Mouse (Mus musculus) erythroblast, adult 5-6 weeks (primary cell): ENCODE results near the gene Retreg2. TPM values are rescaled to one million over a fixed set of nuclear protein-coding genes. Genes with fewer than 3 reads are reported as not detected.

Source experiments
- ATAC-seq: replicated peaks from 2 replicates; pipeline ENCODE4 v1.8.0; 2016; ENCODE audit warnings: moderate number of reproducible peaks, mild to moderate bottlenecking, moderate TSS enrichment, inconsistent platforms; ENCODE audit not compliant: poor library complexity, low FRiP score, severe bottlenecking
- total RNA-seq, 2 experiments: library from RNA; stranded (forward) in 1 of 2; stranded (reverse) in 1 of 2; fragments of 150-400 nt in 1 of 2; fragments of 200-764, 138-1000 nt in 1 of 2; gene quantifications; 2 replicates each; pipeline versions ENCODE4 v1.2.3 to v1.2.4; 2015 to 2017; ENCODE audit warnings: low replicate concordance in 2 of 2

The Retreg2 gene
- total RNA-seq, 2 experiments from 2014 or later, result 30.7 to 54.0 TPM

DNA sequence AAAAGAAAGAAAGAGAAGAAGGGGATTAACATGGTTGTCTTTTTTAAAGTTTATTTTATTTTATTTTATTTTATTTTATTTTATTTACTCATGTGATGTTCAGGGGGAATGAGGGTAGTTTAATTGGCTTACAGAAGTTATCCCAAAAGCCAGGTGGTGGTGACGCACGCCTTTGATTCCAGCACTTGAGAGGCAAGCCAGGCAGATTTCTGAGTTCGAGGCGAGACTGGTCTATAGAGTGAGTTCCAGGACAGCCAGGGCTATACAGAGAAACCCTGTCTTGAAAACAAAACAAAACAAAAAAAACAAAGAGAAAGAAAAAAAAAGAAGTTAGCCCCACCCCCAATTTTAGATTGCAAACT lies 17.7 kb downstream of the Retreg2 start:
- no peak for ATAC-seq

GRCm38 (mm10) chr1:75168093-75168471 lies 25.5 kb downstream of the Retreg2 start:
- ATAC-seq, result peak; percentile 50

- peak; percentile 91 for ATAC-seq
Observed at GRCm38 (mm10) chr1:75168472-75169464, 26.2 kb downstream of the Retreg2 start, which contains the start of gene Zfand2b. Gene Zfand2b, plus strand, starts transcription at chr1:75168646.

DNA sequence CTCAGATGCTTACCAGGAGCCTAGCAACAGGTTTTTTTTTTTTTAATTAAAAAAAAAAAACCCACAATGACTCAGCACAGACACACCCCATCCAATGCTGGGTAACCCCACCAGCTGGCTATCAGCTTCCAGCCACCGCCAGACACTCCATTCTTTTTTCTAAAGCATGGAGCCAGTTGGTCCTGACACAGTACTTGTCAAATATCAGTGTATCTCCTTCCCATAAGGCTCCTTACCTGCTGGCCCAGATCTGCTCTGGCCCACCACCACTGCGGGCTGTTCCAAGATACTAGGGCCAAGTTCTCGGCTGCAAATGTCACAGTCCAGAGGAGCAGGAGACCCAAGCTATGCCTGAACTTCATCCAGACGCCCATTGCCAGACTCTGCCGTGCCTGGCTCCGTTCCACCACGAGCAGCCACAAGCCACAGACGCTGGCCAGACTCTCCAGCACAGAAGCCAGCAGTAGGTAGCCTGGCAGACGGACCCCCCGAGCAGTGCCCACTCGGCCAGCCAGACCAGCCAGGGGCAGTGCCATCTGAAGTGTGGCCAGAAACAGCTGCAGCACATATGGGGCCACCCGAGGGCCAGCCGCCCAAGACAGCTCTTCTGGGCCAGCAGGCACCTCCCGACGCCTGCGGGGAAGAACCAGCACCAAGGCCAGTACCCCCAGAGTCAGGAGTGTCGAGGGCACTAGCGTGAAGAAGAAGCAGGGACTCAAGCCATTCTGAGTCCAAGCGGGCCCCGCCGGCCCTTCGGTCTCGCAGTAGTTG lies 36.9 kb downstream of the Retreg2 start:
- ATAC-seq, result peak; percentile 70

DNA sequence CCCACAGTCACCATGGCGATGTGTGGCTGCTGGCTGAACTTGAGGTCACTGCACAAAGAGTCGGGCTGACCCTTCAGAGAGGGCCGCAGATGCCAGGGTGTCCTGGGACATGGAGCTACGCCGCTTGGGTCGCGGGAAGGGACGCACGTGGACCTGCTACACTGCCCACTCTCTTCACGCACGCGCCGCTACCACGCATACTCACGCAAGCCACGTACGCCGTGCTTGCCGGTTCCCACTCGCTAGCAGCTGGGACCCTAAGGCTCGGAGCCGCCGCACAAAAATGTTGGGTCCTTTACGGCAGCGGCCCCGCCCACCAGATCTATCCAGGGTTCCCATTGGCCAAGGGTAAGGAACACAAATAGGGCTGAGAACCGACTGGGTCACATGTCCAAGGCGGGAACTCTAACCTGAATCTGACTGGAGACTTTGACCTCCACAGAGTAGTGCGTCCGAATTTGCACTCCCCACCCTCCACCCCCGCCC lies 37.6 kb downstream of the Retreg2 start, which contains the start of gene Abcb6:
Gene Abcb6, minus strand, starts transcription at position 288 of the 486 bp plus-strand sequence.
- peak; percentile 81 for ATAC-seq

GRCm38 (mm10) chr1:75180741-75181140 lies 38.2 kb downstream of the Retreg2 start:
- no peak for ATAC-seq

DNA sequence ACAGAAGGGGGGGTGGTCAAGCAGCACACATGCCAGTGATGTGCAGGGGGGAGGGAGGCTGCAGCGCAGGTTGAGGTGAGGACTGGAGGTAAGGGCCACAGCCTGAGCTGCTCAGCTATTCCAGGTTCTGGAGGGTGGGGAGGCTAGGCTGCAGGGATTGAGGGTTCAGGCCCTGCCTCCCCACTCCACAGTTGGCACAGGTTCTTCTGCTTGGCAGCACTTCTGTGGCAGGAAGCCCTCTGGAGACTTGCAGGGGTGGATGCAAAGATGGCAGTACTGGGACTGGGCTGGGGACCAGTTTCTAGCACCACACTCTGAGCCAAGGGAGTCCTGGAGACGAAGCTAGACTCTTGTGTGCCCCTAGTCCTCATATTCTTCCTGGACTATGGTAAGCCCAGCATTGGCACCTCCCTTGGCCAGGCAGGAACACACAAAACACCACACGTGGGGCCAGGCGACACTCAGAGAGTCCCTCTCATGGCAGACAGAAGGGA lies 38.8 kb downstream of the Retreg2 start:
- no peak for ATAC-seq

DNA sequence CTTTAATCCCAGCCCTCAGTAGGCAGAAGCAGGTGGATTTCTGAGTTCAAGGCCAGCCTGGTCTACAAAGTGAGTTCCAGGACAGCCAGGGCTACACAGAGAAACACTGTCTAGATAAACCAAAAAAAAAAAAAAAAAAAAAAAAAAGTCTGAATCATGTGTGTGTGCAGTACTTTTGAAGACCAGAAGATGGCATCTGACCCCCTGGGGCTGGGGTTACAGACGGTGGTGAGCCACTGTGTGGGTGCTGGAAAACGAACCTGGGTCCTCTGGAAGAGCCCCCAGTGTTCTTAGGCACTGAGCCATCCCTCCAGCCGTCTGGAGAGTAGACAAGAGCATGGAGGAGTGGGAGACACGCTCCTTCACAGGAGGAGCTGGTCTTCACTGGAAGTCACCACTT lies 39.6 kb downstream of the Retreg2 start:
- ATAC-seq, result no peak

DNA sequence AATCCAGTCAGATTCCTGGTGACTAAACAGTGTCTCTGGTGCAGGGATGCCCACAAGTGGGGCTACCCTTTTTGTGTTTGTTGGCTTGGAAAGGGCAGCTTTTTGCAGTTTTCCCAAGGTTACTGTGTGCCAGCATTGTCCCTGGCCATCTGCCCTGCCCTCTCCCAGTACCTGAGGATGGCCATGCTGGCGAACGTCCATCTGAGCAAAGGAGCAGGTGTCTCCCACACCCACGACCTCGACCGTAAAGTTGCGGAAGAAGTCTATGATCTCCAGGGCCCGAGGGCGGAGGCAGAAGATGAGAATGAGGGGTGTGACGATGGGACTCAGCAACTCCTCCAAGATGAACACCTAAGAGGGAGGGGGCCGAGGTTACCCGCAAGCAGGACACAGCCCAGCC lies 42.9 kb downstream of the Retreg2 start:
- ATAC-seq, result no peak

- no peak for ATAC-seq
Observed at GRCm38 (mm10) chr1:75187126-75187525, 44.5 kb downstream of the Retreg2 start.

- ATAC-seq, result no peak
Observed at GRCm38 (mm10) chr1:75187914-75188483, 45.4 kb downstream of the Retreg2 start.

GRCm38 (mm10) chr1:75190577-75190976 lies 48.0 kb downstream of the Retreg2 start:
- ATAC-seq, result peak; percentile 58

GRCm38 (mm10) chr1:75191258-75191621 lies 48.7 kb downstream of the Retreg2 start:
- peak; percentile 8 for ATAC-seq

DNA sequence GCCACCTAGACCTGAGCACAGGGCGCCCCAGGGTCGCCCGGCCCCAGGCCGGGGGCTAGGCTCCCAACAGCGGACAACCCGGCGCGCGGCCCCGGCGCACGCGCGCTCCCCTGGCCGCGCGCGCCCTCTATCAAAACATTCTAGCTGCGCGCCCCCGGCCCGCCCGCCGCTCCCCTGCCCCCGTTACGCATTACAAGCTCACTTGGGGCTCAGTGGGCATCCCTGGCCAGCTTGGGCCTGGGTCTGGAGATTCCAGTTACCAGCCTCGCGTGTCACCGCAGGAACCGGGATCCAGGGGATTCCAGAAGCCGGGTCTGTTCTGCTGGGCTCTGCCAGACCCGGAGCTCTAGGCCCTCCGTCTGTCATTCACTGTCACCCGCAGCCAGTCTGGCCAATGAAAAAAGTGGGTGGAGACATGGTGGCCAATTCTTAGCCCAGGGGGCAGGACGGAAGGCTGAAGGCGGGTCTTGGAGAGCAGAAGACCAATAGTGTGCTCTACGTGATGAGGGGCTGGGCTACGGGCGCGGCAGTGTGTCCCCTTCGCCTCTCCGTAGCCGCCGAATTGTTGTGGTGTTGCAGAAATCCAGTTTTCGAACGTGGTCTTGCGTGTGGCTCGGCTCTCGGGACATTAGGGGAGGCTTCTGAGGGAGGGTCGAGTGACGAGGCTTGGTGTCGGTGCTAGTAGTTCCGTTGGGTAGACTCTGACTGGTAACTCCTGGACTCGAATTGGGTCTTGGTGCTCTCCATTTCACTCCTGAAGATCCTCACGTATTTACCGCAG lies 49.2 kb downstream of the Retreg2 start, which contains the start of the genes Ankzf1 and Atg9a:
Gene Ankzf1, plus strand, starts transcription at position 530 of the 781 bp plus-strand sequence.
Gene Atg9a, minus strand, starts transcription at position 575 of the 781 bp plus-strand sequence.
- peak; percentile 91 for ATAC-seq

DNA sequence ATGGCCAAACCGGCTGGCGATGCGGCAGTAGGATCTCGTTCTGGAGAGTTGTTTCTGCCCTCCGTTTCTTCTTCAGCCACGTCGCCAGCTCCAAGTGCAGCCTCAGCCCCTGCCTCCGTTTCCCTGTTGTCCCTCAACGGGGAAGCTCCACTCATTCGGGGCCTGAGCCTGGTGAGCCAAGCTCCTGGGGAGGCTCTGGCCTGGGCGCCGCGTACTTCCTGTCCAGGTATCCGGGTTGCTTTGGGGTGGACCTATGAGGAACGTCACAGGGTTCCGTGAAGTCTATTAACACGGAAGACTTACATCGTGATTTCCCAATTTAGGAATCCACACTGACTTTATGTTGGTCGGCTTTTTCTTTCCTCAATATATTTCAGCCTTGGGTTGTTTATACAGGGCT lies 49.9 kb downstream of the Retreg2 start:
- peak; percentile 48 for ATAC-seq
